Mouse (Mus musculus): Measurements from ENCODE around the gene Mesp2. TPM values are rescaled to one million over a fixed set of nuclear protein-coding genes. Genes with fewer than 3 reads are reported as not detected.

The Mesp2 gene
- polyA plus RNA-seq, 1 experiment = 1.2 TPM

DNA sequence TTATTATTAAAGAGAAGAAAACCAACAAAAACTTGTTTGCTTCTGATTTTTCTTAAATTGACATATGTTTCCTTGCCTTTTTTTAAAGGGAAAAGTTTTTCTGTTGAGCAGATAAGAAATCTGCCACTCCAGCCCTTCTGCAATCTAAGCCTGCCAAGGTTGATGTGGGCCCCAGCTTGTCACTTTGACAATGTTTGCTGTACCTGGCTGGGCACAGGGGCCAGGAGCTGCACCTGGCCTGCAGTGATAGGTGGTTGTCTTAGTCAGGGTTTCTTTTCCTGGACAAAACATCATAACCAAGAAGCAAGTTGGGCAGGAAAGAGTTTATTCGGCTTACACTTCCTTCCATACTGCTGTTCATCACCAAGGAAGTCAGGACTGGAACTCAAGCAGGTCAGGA, 2.9 kb downstream of the Mesp2 start:
- DNase-seq (ENCODE audit: low read depth) = no peak
- TF ChIP-seq CTCF (IDR thresholded peaks at IDR 0.05; ENCODE audit: borderline replicate concordance, extremely low read depth, insufficient read depth, insufficient read length) = no peak
- no peak for TF ChIP-seq POLR2A (IDR thresholded peaks at IDR 0.05; ENCODE audit: borderline replicate concordance, extremely low read depth, insufficient read depth, insufficient read length, poor library complexity, severe bottlenecking)

DNA sequence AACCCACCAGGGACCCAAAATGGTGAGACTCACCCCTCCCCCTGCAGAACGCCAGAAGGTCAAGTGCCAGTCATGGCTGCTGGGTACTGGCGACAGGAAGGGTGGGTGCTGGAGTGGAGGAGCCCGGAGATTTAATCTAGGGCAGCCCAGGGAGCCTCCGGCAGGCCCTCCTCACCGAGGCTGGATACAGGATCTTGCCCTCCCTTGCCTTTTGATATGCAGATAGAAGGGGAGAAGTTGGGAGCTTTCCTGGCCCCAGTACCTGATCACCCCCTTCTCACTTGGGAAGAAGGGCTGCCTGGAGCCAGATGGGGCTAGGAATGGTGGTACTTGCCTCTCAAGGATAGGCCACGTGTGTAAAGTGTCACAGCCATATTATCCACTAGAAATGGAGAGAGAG, 7.8 kb downstream of the Mesp2 start:
- no peak for DNase-seq (ENCODE audit: low read depth)
- no peak for TF ChIP-seq POLR2A (IDR thresholded peaks at IDR 0.05; ENCODE audit: borderline replicate concordance, extremely low read depth, insufficient read depth, insufficient read length, poor library complexity, severe bottlenecking)
- no peak for TF ChIP-seq CTCF (IDR thresholded peaks at IDR 0.05; ENCODE audit: borderline replicate concordance, extremely low read depth, insufficient read depth, insufficient read length)

DNA sequence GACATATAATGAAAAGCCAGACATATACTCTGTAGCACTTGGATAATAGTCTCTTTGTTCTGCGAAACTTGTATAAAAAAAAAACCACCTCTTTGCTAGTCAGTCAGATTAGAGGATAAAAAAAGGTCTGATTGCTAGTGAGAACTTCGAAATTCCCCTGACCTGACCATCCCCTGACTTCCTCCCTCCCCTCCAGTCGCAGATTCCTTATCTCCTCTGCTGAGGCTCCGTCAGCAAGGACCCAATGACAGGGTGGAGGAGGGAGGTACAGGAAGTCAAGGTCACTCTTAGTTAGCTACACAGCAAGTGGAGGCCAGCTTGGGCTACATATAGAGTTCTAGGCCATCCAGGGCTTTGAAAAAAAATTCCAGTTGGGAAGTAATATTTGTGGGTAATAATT, 9.0 kb downstream of the Mesp2 start:
- DNase-seq (ENCODE audit: low read depth) = no peak
- TF ChIP-seq CTCF (IDR thresholded peaks at IDR 0.05; ENCODE audit: borderline replicate concordance, extremely low read depth, insufficient read depth, insufficient read length) = no peak

DNA sequence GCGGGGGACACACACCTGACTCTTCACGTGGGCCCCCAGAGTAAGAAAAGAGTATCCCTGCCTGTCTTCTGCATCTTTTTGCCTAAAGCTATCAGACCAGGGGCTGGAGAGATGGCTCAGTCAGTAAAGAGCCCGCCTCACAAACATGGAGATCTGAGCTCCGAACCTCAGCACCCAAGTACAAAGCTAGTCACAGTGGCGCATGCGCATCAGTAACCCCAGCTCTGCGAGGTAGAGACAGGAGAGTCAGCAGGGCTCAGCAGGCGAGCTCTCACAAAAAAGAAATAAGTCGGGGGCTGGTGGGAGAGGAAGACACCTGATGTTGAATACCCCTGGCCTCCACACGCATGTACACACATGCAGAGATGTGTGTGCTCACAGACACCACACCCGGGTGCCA, 9.5 kb downstream of the Mesp2 start:
- TF ChIP-seq CTCF (IDR thresholded peaks at IDR 0.05; ENCODE audit: borderline replicate concordance, extremely low read depth, insufficient read depth, insufficient read length) (no peak), POLR2A (IDR thresholded peaks at IDR 0.05; ENCODE audit: borderline replicate concordance, extremely low read depth, insufficient read depth, insufficient read length, poor library complexity, severe bottlenecking) (no peak)
- DNase-seq (ENCODE audit: low read depth) = no peak

DNA sequence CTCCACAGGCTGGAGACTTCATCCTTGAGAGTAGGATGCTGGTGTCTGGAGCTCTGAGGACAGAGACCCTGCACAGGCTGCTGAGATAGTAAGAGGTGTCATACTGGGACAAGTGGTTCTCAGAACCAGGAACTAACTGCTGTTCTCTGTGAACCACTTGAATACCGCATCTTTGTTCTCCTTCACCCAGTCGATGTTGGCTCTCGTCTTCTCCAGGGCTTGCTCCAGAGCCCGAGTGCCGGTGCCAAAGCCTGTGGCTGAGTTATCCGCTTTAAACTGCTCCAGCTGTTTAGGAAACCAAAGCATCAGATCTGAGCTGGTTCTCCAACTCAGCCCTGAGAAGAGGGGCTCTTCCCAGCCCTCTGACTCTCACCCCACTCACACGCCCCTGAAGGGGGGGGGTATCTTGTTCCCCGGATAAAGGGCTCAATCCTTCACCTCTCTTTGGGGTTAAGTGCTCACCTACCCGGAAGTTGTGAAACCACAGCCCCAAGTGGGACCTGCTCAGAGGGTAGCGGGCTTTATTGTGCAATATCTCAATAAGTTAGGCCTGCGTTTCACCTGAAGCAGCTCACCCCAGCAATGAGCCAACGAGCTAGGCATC, 11.7 kb downstream of the Mesp2 start:
- DNase-seq (ENCODE audit: low read depth) = no peak
- TF ChIP-seq CTCF (IDR thresholded peaks at IDR 0.05; ENCODE audit: borderline replicate concordance, extremely low read depth, insufficient read depth, insufficient read length) (no peak), POLR2A (IDR thresholded peaks at IDR 0.05; ENCODE audit: borderline replicate concordance, extremely low read depth, insufficient read depth, insufficient read length, poor library complexity, severe bottlenecking) (no peak)

- DNase-seq (ENCODE audit: low read depth) = no peak
These were observed 17.8 kb downstream of the Mesp2 start for GRCm38 (mm10) chr7:79828341-79828740.

DNA sequence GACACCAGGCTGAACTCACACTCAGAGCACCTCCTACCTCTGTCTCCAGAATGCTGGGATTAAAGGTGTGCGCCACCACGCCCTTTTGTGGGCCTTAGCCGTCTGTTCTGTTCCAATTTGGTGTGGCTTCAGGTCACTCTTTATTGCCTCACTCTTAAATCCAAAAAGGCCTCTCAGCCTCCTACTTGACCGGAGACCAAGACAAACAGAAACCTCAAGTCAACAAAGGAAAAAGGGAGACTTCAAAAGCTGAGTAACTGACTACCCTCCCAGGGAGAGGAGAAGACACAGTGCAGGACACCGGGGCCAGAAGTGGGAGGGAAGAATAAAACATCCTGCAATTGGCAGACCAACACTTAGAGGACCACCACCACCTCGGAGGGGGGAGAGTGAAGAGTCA, 20.6 kb downstream of the Mesp2 start:
- no peak for TF ChIP-seq CTCF (IDR thresholded peaks at IDR 0.05; ENCODE audit: borderline replicate concordance, extremely low read depth, insufficient read depth, insufficient read length)
- no peak for TF ChIP-seq POLR2A (IDR thresholded peaks at IDR 0.05; ENCODE audit: borderline replicate concordance, extremely low read depth, insufficient read depth, insufficient read length, poor library complexity, severe bottlenecking)
- DNase-seq (ENCODE audit: low read depth) = peak; percentile 11

More at GRCm38 (mm10) chr7:79828341-79828740, 17.8 kb downstream of the Mesp2 start:
- no peak for TF ChIP-seq POLR2A (IDR thresholded peaks at IDR 0.05; ENCODE audit: borderline replicate concordance, extremely low read depth, insufficient read depth, insufficient read length, poor library complexity, severe bottlenecking)
- TF ChIP-seq CTCF (IDR thresholded peaks at IDR 0.05; ENCODE audit: borderline replicate concordance, extremely low read depth, insufficient read depth, insufficient read length) = no peak

DNA sequence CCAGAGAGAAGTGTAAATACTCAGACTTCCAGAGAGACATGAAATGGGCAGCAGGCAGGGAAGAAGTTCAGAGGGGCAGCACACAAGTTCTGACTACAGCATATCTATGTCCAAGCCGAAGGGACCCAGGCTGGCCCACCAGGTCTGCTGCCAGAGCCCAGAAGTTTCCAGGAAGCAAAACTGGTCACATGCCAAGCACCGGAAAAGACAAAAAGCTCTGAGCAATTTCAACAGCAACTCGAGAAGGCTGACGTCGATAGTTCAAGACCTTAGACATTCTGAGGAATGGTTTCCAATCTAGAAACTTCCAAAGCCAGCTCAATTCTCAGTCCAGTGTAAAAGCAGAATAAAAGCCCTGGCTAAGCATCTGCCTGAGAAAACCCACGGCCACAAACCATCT, 21.1 kb downstream of the Mesp2 start:
- TF ChIP-seq CTCF (IDR thresholded peaks at IDR 0.05; ENCODE audit: borderline replicate concordance, extremely low read depth, insufficient read depth, insufficient read length) (no peak), POLR2A (IDR thresholded peaks at IDR 0.05; ENCODE audit: borderline replicate concordance, extremely low read depth, insufficient read depth, insufficient read length, poor library complexity, severe bottlenecking) (no peak)
- peak; percentile 33 for DNase-seq (ENCODE audit: low read depth)

GRCm38 (mm10) chr7:79832980-79833379, 22.5 kb downstream of the Mesp2 start:
- DNase-seq (ENCODE audit: low read depth) = no peak
- TF ChIP-seq CTCF (IDR thresholded peaks at IDR 0.05; ENCODE audit: borderline replicate concordance, extremely low read depth, insufficient read depth, insufficient read length) (no peak), POLR2A (IDR thresholded peaks at IDR 0.05; ENCODE audit: borderline replicate concordance, extremely low read depth, insufficient read depth, insufficient read length, poor library complexity, severe bottlenecking) (no peak)

DNA sequence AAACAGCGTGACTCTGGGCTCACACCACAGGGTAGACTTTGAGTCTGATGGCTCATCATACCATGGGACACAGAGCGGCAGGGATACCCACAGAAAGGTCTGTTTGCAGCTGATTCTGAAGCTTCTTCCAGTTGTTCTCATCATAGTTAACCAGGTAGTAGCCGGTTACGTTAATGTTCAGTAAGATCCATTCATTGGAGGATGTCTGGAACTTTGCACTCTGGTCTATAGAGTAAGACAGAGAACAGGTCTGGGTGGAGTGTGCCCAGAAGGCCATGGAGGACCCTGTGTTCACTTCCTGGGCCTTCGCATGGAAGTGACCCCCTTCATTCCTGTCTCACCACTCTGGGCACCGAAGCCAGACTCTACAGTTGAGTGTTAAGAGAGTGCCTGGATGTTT, 24.7 kb downstream of the Mesp2 start:
- TF ChIP-seq POLR2A (IDR thresholded peaks at IDR 0.05; ENCODE audit: borderline replicate concordance, extremely low read depth, insufficient read depth, insufficient read length, poor library complexity, severe bottlenecking) (no peak), CTCF (IDR thresholded peaks at IDR 0.05; ENCODE audit: borderline replicate concordance, extremely low read depth, insufficient read depth, insufficient read length) (no peak)
- no peak for DNase-seq (ENCODE audit: low read depth)

DNA sequence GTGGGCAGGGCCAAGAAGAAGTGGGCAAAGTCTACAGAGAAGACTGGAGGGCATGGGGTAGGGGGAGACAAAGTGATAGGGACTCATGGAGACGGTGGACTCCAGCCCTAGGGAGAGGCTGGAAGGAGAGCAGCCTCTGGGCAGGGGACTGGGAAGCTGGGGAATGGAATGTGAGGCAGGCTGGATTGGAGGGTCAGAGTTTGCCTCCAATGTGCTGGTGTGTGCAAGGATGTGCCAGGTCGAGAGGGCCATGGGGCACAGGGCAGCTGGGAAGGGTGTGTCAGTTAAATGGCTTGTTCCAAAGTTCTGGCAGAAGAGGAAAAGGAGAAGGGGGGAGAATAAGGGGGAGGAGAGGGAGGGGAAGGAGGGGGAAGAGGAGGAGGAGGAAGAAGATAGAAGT, 26.7 kb downstream of the Mesp2 start:
- no peak for TF ChIP-seq CTCF (IDR thresholded peaks at IDR 0.05; ENCODE audit: borderline replicate concordance, extremely low read depth, insufficient read depth, insufficient read length)
- TF ChIP-seq POLR2A (IDR thresholded peaks at IDR 0.05; ENCODE audit: borderline replicate concordance, extremely low read depth, insufficient read depth, insufficient read length, poor library complexity, severe bottlenecking) = no peak
- DNase-seq (ENCODE audit: low read depth) = no peak

DNA sequence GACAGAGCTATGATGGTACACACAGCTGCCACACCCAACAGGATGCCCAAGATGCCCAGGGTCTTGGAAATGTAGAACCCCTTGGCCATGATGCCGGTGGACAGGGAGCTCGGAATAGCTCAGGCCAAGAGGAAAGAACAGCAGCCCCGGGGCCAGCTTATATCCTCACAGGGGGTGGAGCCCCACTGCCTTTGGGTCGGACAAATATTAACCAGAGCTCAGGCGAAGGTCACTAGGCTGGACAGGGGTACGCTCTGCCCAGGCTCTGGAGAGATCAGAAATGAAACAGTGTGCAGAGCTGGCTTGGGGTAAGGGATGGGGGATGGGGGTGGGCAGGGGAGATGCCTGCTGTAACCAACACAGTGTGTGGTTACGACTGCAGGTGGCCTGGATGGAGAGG, 31.6 kb downstream of the Mesp2 start:
- no peak for DNase-seq (ENCODE audit: low read depth)
- TF ChIP-seq CTCF (IDR thresholded peaks at IDR 0.05; ENCODE audit: borderline replicate concordance, extremely low read depth, insufficient read depth, insufficient read length) = no peak
- TF ChIP-seq POLR2A (IDR thresholded peaks at IDR 0.05; ENCODE audit: borderline replicate concordance, extremely low read depth, insufficient read depth, insufficient read length, poor library complexity, severe bottlenecking) = no peak

All from brain, embryonic 14.5 days (tissue).